Mouse (Mus musculus) erythroblast, embryonic 14.5 days (primary cell): Measurements from ENCODE around the gene Dazap1.
"Not testable (repeated sequence)": the region's sequence is repeated elsewhere in the genome, so short reads cannot be mapped to it uniquely, and the experiment has no call there.

Experiments used
- GATA1 ChIP-seq: IDR thresholded peaks from 2 replicates; pipeline ENCODE4 v1.6.1; 2012; ENCODE audit warnings: low read length, inconsistent platforms, mixed read lengths
- TAL1 ChIP-seq: IDR thresholded peaks from 3 replicates; pipeline ENCODE4 v1.6.1; 2012; ENCODE audit warnings: low read length, inconsistent platforms, mixed read lengths

- not testable (repeated sequence) for TF ChIP-seq TAL1, GATA1
These were observed 38.1 kb upstream of the Dazap1 start for GRCm38 (mm10) chr10:80223137-80223536.
